Mouse (Mus musculus) C2C12 (cell line): ENCODE measurements around the gene Cdhr4.

ENCODE experiments used
- CEBPB ChIP-seq: IDR thresholded peaks from one replicate; pipeline ENCODE4 v1.6.1; 2011; ENCODE audit warnings: low read depth, mild to moderate bottlenecking, control low read depth, moderate library complexity
- CTCF ChIP-seq: IDR thresholded peaks from one replicate; pipeline ENCODE4 v1.5.1; 2011; ENCODE audit not compliant: control insufficient read depth, insufficient read depth, insufficient read length
- FOSL1 ChIP-seq: IDR thresholded peaks from one replicate; pipeline ENCODE4 v1.8.0; 2011; ENCODE audit warnings: mild to moderate bottlenecking, low read length; ENCODE audit not compliant: poor library complexity, insufficient read depth, severe bottlenecking
- MAX ChIP-seq: IDR thresholded peaks from one replicate; pipeline ENCODE4 v1.6.1; 2011; ENCODE audit warnings: mild to moderate bottlenecking, control low read depth
- MYOD1 ChIP-seq: IDR thresholded peaks from one replicate; pipeline ENCODE4 v1.6.1; 2011; ENCODE audit warnings: low read depth; ENCODE audit not compliant: control insufficient read depth, insufficient read length
- MYOG ChIP-seq: IDR thresholded peaks from one replicate; pipeline ENCODE4 v1.6.1; 2011; ENCODE audit not compliant: control insufficient read depth, insufficient read length; ENCODE audit errors: extremely low read depth
- USF1 ChIP-seq: IDR thresholded peaks from one replicate; pipeline ENCODE4 v1.6.1; 2011; ENCODE audit warnings: low read depth, mild to moderate bottlenecking, control low read depth, moderate library complexity

DNA sequence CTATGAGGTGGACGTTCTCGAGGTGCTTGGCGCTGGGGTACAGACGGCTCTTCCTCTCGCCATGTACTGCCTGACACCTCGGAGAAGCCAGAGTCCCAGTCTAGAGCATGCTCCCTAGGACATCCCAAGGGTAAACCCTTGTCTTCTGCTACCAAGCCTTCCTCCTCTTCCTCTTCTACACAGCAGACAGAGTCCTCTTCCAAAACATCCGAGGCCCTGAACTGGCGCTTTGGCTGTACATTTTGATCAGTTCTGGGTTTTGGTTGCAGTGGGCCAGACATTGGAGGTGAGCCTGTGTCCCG, 7.6 kb upstream of the Cdhr4 start:
- TF ChIP-seq USF1 (no peak), MAX (no peak), CTCF (no peak), CEBPB (no peak), MYOD1 (no peak), MYOG (no peak), FOSL1 (no peak)
